Mouse (Mus musculus) spleen, adult 2 months (tissue): ENCODE data around the gene Sdhaf2. TPM values are rescaled to one million over a fixed set of nuclear protein-coding genes. Genes with fewer than 3 reads are reported as not detected.
"Not testable (repeated sequence)": the region's sequence is repeated elsewhere in the genome, so short reads cannot be mapped to it uniquely, and the experiment has no call there.

Experiments
- DNase-seq, 2 experiments: peaks; one replicate each; pipeline versions ENCODE4 v3.0.0 to v3.0.0-alpha.2; 2012 to 2021; ENCODE audit warnings: low spot score in 2 of 2, low read depth in 1 of 2
- H3K27ac ChIP-seq: fragments of 200-500 bp; 2 replicates; pipeline ENCODE4 v1.5.1; 2012; ENCODE audit warnings: low read length, inconsistent platforms; ENCODE audit not compliant: insufficient read depth
- H3K27me3 ChIP-seq: fragments of 200-500 bp; 2 replicates; pipeline ENCODE4 v1.6.1; 2012; ENCODE audit warnings: mild to moderate bottlenecking, moderate library complexity, low read length, inconsistent platforms; ENCODE audit not compliant: control insufficient read depth, insufficient read depth
- H3K36me3 ChIP-seq: fragments of 200-500 bp; 2 replicates; pipeline ENCODE4 v1.6.1; 2012; ENCODE audit warnings: mild to moderate bottlenecking, low read length, inconsistent platforms; ENCODE audit not compliant: control insufficient read depth, insufficient read depth
- H3K4me1 ChIP-seq: fragments of 200-500 bp; 2 replicates; pipeline ENCODE4 v1.6.1; 2011; ENCODE audit warnings: inconsistent platforms; ENCODE audit not compliant: control insufficient read depth, insufficient read depth, insufficient read length
- H3K4me3 ChIP-seq: fragments of 200-500 bp; 2 replicates; pipeline ENCODE4 v1.5.1; 2011; ENCODE audit warnings: mild to moderate bottlenecking, inconsistent platforms; ENCODE audit not compliant: insufficient read depth, insufficient read length; ENCODE audit errors: extremely low read depth
- CTCF ChIP-seq: fragments of 200-500 bp; IDR thresholded peaks from 2 replicates; pipeline ENCODE4 v1.5.1; 2011; ENCODE audit warnings: mild to moderate bottlenecking, inconsistent platforms; ENCODE audit not compliant: insufficient read depth, insufficient read length, insufficient replicate concordance; ENCODE audit errors: extremely low read depth
- POLR2A ChIP-seq: fragments of 200-500 bp; IDR thresholded peaks from 2 replicates; pipeline ENCODE4 v1.6.1; 2011; ENCODE audit warnings: low read depth, low read length, inconsistent platforms
- WGBS: fragments of 180-500 bp; shearing (Covaris S2); methylation state at CpG from one replicate; pipeline ENCODE4 v1.1.7; 2018; 5-methylcytosine and 5-hydroxymethylcytosine counted together
- polyA plus RNA-seq: library from polyadenylated mRNA; depleted of rRNA; stranded (reverse); fragments of >200 nt; gene quantifications from 2 replicates; pipeline ENCODE4 v1.2.3, GENCODE M21; 2012; rRNA removed

The Sdhaf2 gene
- polyA plus RNA-seq, result 16.9 and 20.1 TPM in 2 replicates

DNA sequence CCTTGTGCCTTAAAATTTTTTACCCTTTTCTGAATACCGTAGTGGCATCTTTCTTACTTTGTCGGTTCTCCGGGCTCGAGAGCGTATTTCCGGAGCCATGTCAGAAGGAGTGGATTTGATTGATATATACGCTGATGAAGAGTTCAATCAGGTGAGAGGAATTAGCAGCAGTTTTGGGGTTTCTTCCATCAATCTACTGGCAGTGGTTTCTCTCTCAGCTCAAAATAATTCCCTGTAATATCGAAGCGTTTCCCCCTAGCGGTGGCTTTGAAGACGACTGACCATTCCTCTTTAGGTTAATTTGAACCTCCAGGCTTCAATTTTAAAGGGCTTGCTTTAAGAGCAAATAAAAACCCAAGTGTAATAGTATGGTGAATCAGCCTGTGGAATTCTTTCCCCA lies at the start of gene Sdhaf2:
Sdhaf2 (minus strand) TSS at position 233 of the 400 bp plus-strand sequence.
- TF ChIP-seq POLR2A (no peak), CTCF (no peak)
- peaks cover 6% of the 10 kb centered on the region for H3K36me3 ChIP-seq
- no peaks in the 10 kb centered on the region for H3K27me3 ChIP-seq
- H3K4me1 ChIP-seq, result peaks cover 10% of the 10 kb centered on the region
- under 1% methylated on average over 11 of the region's 11 CpGs for WGBS
- DNase-seq, result peak; percentile 11 to 54
- peak within 1 kb of the TSS; percentile 100 for H3K27ac ChIP-seq
- peak within 1 kb of the TSS; percentile 82 for H3K4me3 ChIP-seq

DNA sequence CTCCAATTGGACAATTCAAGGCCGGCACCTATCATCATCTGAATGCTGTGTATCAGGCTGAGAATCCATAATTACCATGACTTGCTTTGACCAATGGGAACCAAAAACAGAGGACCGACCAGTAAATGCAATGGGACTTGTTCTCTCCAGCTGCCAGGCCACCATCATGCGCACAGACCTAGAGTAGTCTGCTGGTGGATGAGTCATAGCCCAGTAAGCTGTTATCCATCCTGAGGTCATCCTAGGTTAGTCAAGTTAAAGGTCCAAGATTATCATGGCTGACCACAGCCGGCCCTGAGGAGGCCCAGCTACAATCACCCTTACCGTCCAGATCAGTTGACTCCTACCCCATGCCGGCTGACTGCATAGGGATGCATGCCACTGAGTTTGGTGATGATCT lies 43.7 kb upstream of the Sdhaf2 start:
- H3K4me1 ChIP-seq, result no peaks in the 10 kb centered on the region
- TF ChIP-seq CTCF (no peak), POLR2A (no peak)
- no peak overlapping the region for H3K4me3 ChIP-seq
- 92% methylated on average over 6 of the region's 6 CpGs for WGBS
- no peaks in the 10 kb centered on the region for H3K27me3 ChIP-seq
- DNase-seq, result no peak
- no peak overlapping the region for H3K27ac ChIP-seq
- peaks cover 20% of the 10 kb centered on the region for H3K36me3 ChIP-seq

DNA sequence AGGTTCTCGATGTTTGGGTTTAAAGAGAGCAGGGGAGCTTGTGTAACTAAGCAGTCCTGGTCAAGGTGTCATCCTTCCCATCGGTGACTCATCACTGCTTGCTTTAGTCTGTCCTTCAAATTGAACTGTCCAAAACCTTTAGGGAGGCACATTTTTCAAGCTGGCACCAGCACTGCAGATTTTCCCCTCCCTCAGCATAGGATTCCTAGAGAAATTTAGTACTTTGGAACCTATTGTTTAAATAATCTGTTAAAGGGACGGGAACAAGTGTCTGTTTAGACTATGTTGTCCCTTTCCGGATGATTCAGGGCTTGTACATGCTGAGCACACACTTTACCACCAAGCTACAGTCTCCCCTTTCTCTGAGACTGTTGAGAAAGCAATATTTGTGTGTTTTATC lies 39.3 kb upstream of the Sdhaf2 start:
- WGBS, result 69% methylated on average over 4 of the region's 4 CpGs
- no peak overlapping the region for H3K4me3 ChIP-seq
- TF ChIP-seq CTCF (no peak), POLR2A (no peak)
- H3K27me3 ChIP-seq, result no peaks in the 10 kb centered on the region
- H3K27ac ChIP-seq, result no peak overlapping the region
- peaks cover 2% of the 10 kb centered on the region; the same call in 1 of the 2 replicates for H3K36me3 ChIP-seq
- DNase-seq, result no peak
- no peaks in the 10 kb centered on the region for H3K4me1 ChIP-seq

DNA sequence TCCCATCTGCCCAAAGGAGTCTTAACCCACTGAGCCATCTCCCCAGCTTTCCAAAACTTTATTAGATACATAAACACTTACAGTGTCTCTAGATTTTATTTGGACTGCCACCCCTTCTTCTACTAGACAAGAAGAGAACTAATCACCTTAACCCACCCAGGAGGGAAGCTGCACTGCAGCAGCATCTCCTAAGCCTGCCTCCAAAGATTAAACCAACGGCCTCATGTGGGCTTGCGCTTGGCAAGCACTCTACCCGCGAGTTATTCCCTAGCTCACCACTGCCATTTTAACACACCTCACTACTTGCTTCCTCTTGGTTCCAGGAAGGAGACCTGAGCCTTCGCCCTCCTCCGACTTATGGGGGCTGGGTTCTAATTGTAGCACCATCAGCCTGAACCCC lies 38.3 kb upstream of the Sdhaf2 start:
- 78% methylated on average over 6 of the region's 6 CpGs for WGBS
- Histone ChIP-seq H3K4me3 (no peak overlapping the region), H3K27ac (no peak overlapping the region), H3K36me3 (no peaks in the 10 kb centered on the region), H3K4me1 (no peaks in the 10 kb centered on the region), H3K27me3 (no peaks in the 10 kb centered on the region)
- TF ChIP-seq POLR2A (no peak), CTCF (no peak)
- no peak for DNase-seq

DNA sequence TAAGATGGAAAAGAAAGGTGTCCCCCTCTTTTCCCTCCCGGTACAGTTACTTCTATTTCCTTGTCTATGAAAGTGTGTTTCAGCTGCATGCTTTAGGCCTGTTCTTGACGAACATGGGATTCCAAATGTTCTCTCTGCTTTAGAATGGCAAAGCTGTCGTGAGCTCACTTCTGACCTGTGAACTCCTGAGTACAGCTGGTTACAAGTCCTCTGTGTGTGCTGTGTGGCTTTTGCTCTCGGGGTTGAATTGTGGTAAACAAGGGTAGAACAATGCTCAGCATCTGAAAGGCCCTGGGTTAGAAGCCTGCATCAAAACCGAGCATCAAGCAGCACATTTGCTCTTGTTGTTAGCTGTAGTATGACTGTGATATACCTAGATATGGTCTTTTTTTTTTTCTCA lies 36.4 kb upstream of the Sdhaf2 start:
- no peak for TF ChIP-seq CTCF
- no peak overlapping the region for H3K27ac ChIP-seq
- no peaks in the 10 kb centered on the region for H3K4me1 ChIP-seq
- WGBS, result 80% methylated on average over 5 of the region's 5 CpGs
- no peak for DNase-seq
- no peaks in the 10 kb centered on the region for H3K27me3 ChIP-seq
- H3K36me3 ChIP-seq, result no peaks in the 10 kb centered on the region
- no peak overlapping the region for H3K4me3 ChIP-seq

DNA sequence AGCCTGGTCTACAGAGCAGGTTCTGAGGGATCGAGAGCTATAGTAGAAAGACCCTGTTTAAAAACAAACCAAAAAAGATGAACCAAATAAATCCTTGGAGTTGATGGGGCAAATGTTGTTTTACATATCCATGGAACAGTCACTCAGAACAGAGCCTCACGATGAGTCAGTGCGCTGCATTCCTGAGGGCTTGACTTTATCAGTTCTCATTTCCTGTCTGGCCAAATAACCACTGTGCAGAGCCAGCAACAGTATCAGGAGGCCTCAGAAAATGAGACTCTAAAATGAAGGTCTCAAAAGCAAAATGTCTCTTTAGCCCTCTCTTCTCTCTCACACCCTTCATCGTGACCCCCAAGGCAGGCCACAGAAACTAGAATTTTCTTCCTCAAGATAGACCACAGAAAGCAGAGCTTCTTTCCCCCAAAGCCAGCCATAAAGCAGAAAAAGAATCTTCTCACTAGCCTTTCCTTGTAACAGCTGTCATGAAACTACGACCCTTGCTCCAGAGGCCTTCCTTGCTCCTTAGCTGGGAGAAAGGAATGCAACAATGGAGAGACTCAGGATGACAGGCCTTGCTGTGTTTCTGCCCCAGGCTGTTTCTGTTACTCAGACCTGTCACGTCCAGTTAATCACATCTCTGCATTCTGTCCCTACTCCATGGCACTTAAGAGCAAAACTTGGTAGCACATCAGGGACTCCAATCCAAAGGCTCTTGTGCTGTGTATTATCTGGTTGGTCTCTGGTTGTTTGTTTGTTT lies 35.8 kb upstream of the Sdhaf2 start:
- H3K4me1 ChIP-seq, result no peaks in the 10 kb centered on the region
- TF ChIP-seq CTCF, result no peak
- TF ChIP-seq POLR2A, result no peak
- no peak overlapping the region for H3K4me3 ChIP-seq
- no peaks in the 10 kb centered on the region for H3K36me3 ChIP-seq
- 72% methylated on average over 6 of the region's 6 CpGs for WGBS
- H3K27me3 ChIP-seq, result no peaks in the 10 kb centered on the region
- H3K27ac ChIP-seq, result no peak overlapping the region
- no peak for DNase-seq

DNA sequence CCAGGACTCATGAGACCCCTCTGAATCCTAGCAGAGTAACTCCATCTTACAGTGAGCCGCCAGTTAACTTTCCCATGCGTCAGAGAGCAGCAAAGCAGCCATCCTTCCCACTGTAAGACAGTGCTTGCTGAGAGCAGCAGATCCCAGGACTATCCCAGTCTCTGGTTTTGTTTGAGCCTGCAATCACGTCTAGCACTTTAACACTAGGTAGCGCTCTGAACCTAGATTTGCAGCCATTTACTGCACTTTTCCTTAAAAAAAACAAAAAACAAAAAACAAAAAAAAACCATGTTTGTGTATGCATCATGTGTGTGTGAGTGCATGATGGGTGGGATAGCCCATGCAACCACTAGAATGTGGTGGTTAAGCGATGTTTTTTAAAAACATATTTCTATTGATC lies 34.2 kb upstream of the Sdhaf2 start:
- H3K36me3 ChIP-seq, result no peaks in the 10 kb centered on the region
- no peaks in the 10 kb centered on the region; the same call in 1 of the 2 replicates for H3K4me1 ChIP-seq
- TF ChIP-seq POLR2A (no peak), CTCF (no peak)
- H3K27ac ChIP-seq, result no peak overlapping the region
- no peak overlapping the region for H3K4me3 ChIP-seq
- DNase-seq, result no peak
- WGBS, result 66% methylated on average over 5 of the region's 5 CpGs
- H3K27me3 ChIP-seq, result no peaks in the 10 kb centered on the region

DNA sequence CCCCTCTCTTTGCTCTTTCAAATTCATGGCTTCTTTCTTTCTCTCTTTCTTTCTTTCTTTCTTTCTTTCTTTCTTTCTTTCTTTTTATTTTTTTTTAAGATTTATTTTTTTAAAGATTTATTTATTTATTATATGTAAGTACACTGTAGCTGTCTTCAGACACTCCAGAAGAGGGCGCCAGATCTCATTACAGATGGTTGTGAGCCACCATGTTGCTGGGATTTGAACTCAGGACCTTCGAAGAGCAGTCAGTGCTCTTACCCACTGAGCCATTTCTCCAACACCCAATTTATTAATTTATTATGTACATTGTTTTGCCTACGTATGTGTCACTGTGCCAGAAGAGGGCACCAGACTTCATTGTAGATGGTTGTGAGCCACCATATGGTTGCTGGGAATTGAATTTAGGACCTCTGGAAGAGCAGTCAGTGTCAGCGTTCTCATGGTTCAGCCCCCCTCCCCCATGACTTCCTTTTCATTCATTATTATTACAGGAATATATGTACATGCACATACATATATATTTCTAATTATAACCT lies 32.0 kb upstream of the Sdhaf2 start:
- H3K4me3 ChIP-seq, DNase-seq, H3K27me3 ChIP-seq, H3K27ac ChIP-seq, H3K4me1 ChIP-seq, H3K36me3 ChIP-seq: not testable (repeated sequence)
- WGBS, result 77% methylated on average over 4 of the region's 4 CpGs
